25 mouse cellular contexts compared by ENCODE assay signal in the genomic region with DNA sequence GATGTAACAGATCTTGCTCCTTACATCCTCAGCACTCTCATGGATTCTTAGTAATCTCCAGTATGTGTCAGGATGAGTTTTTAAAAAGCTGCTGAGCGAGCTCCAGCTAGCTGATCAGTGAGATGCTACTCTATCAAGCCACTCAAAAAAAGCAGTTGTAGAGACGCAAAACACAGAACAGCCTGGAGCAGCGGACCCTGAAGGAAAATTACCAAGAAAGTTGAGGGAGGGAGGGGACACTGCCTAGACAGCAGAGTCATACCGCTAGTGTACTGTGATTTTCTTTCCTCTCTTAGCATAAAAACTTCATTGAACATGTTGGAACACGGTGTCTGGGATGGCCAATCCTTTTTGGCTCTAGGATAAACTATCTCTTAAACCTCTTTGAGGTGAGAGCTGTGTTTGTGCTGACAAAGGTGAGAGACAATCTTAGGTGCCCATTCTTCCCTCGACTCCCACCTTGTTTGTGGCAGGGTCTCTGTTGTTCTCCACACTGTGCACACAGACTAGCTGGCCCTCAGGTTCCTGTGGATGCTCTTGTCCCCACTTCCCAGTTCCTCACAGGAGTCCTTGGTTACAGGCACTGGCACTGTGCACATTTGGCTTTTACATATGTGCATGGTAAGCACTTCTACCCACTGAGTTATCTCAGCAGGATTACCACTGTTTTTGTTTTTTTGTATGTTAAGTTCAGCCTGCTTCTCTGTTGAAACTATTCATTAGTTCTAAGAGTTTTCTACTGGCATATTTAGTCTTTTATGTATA. TPM values are rescaled to one million over a fixed set of nuclear protein-coding genes. Genes with fewer than 3 reads are reported as not detected.
A peak's percentile ranks its signal among the peaks of the same experiment; 100 is the strongest.
DNase-seq lines count a peak whose midpoint lies in the region; ATAC-seq and TF ChIP-seq lines count a peak whose summit lies in the region.
"Had no signal": no experiment of that assay in that cellular context is flagged by ENCODE, and none has a peak within 500 bp of the region (broad histone marks: within the 10 kb centered on the region; RNA-seq: fewer than 3 reads in every experiment).

No protein-coding gene starts in this region.

- H3K36me3 ChIP-seq in spleen, adult 2 months (ENCODE audit: control insufficient read depth, insufficient read depth, low read length): no peaks in the 10 kb centered on the region
- H3K36me3 ChIP-seq in splenic B cell, adult 2 months (ENCODE audit: control insufficient read depth, insufficient read depth, low read length, poor library complexity, severe bottlenecking): no peaks in the 10 kb centered on the region
- H3K36me3 ChIP-seq in hindbrain, embryonic 11.5 days (ENCODE audit: control insufficient read depth, insufficient read depth, low read length): no peaks in the 10 kb centered on the region
- H3K36me3 ChIP-seq: embryonic facial prominence, embryonic 12.5 days; embryonic facial prominence, embryonic 15.5 days; heart, embryonic 10.5 days; heart, embryonic 13.5 days; hindbrain, embryonic 12.5 days; hindbrain, embryonic 15.5 days had no signal

- TF ChIP-seq CTCF in spleen, adult 2 months (IDR thresholded peaks at IDR 0.05; ENCODE audit: extremely low read depth, insufficient read depth, insufficient read length, insufficient replicate concordance): no peak
- no peak for TF ChIP-seq CTCF in bone marrow macrophage, adult 2 months (IDR thresholded peaks at IDR 0.05; ENCODE audit: low read depth, low read length)

- no peak overlapping the region for H3K4me3 ChIP-seq in spleen, adult 2 months (ENCODE audit: extremely low read depth, insufficient read depth, insufficient read length)
- H3K4me3 ChIP-seq in bone marrow macrophage, adult 2 months (ENCODE audit: insufficient read depth, low read length): no peak overlapping the region
- no peak overlapping the region for H3K4me3 ChIP-seq in hindbrain, embryonic 11.5 days (ENCODE audit: low read depth, low read length)
- H3K4me3 ChIP-seq: embryonic facial prominence, embryonic 12.5 days; embryonic facial prominence, embryonic 15.5 days; gastrocnemius, adult 2 months; heart, embryonic 10.5 days; heart, embryonic 13.5 days; hindbrain, embryonic 12.5 days; hindbrain, embryonic 15.5 days had no signal

- ATAC-seq in hindbrain, embryonic 11.5 days (ENCODE audit: low FRiP score): no peak
- no peak for ATAC-seq in megakaryocyte progenitor cell, adult 5-6 weeks (replicated peaks; ENCODE audit: poor library complexity)
- ATAC-seq: forebrain, embryonic 14.5 days had no signal

- H3K27ac ChIP-seq in spleen, adult 2 months (ENCODE audit: insufficient read depth, low read length): peak overlapping the region; percentile 68
- peak overlapping the region; percentile 21; the same call in 1 of the 2 replicates for H3K27ac ChIP-seq in bone marrow macrophage, adult 2 months (ENCODE audit: insufficient read depth, low read depth, low read length)
- H3K27ac ChIP-seq in hindbrain, embryonic 11.5 days (ENCODE audit: low read depth, low read length): no peak overlapping the region
- H3K27ac ChIP-seq: embryonic facial prominence, embryonic 12.5 days; embryonic facial prominence, embryonic 15.5 days; gastrocnemius, adult 2 months; heart, embryonic 10.5 days; heart, embryonic 13.5 days; hindbrain, embryonic 12.5 days; hindbrain, embryonic 15.5 days had no signal

- peak in 1 of 2 experiments; percentile 37 for DNase-seq in spleen, adult 2 months (ENCODE audit: low read depth in 1 of 2, low spot score in 2 of 2)
- DNase-seq in spleen, postnatal 14 days (ENCODE audit: low spot score in 2 of 2): no peak
- DNase-seq in B cell, adult 2 months: peak; percentile 49 to 53
- DNase-seq in splenic B cell, adult 2 months (ENCODE audit: low read depth, low spot score): peak; percentile 61
- DNase-seq in hindbrain, embryonic 11.5 days (ENCODE audit: low spot score): no peak
- DNase-seq: adrenal gland, adult 2 months; adrenal gland, postnatal 14 days; cerebellum, adult 11-12 months; cerebellum, adult 8-10 months; cerebellum, postnatal 10 days; forebrain, postnatal 0 days; gastrocnemius, adult 2 months; gastrocnemius, postnatal 14 days; heart, adult 18-20 months; heart, postnatal 14 days; heart, postnatal 4 days had no signal

- no peak for TF ChIP-seq POLR2A in spleen, adult 2 months (IDR thresholded peaks at IDR 0.05; ENCODE audit: low read depth, low read length)
- TF ChIP-seq POLR2A in bone marrow macrophage, adult 2 months (IDR thresholded peaks at IDR 0.05; ENCODE audit: borderline replicate concordance, low read depth, low read length): no peak

- no peaks in the 10 kb centered on the region for H3K9me3 ChIP-seq in hindbrain, embryonic 11.5 days (ENCODE audit: control insufficient read depth, low read length)
- H3K9me3 ChIP-seq: embryonic facial prominence, embryonic 12.5 days; embryonic facial prominence, embryonic 15.5 days; heart, embryonic 10.5 days; heart, embryonic 13.5 days; hindbrain, embryonic 12.5 days; hindbrain, embryonic 15.5 days had no signal

- H3K4me2 ChIP-seq in hindbrain, embryonic 11.5 days (replicated peaks; ENCODE audit: low read depth, low read length): no peak overlapping the region
- H3K4me2 ChIP-seq: embryonic facial prominence, embryonic 12.5 days; embryonic facial prominence, embryonic 15.5 days; heart, embryonic 13.5 days; hindbrain, embryonic 12.5 days; hindbrain, embryonic 15.5 days had no signal

- H3K4me1 ChIP-seq in spleen, adult 2 months (ENCODE audit: control insufficient read depth, insufficient read depth, insufficient read length): peaks cover 28% of the 10 kb centered on the region
- H3K4me1 ChIP-seq in bone marrow macrophage, adult 2 months (ENCODE audit: control insufficient read depth, insufficient read depth, low read length): peaks cover 37% of the 10 kb centered on the region
- H3K4me1 ChIP-seq in hindbrain, embryonic 11.5 days (replicated peaks; ENCODE audit: control insufficient read depth, insufficient read depth, low read length): no peaks in the 10 kb centered on the region
- H3K4me1 ChIP-seq: embryonic facial prominence, embryonic 12.5 days; embryonic facial prominence, embryonic 15.5 days; heart, embryonic 10.5 days; heart, embryonic 13.5 days; hindbrain, embryonic 15.5 days had no signal

- 66% methylated on average over 6 of the region's 6 CpGs for WGBS in spleen, adult 2 months
- 75% methylated on average over 6 of the region's 6 CpGs for WGBS in hindbrain, embryonic 11.5 days

- no peak overlapping the region for H3K9ac ChIP-seq in hindbrain, embryonic 11.5 days (ENCODE audit: low read depth, low read length)
- H3K9ac ChIP-seq: embryonic facial prominence, embryonic 12.5 days; embryonic facial prominence, embryonic 15.5 days; forebrain, postnatal 0 days; heart, embryonic 13.5 days; hindbrain, embryonic 12.5 days; hindbrain, embryonic 15.5 days had no signal

- no peaks in the 10 kb centered on the region for H3K27me3 ChIP-seq in spleen, adult 2 months (ENCODE audit: control insufficient read depth, insufficient read depth, low read length)
- H3K27me3 ChIP-seq in splenic B cell, adult 2 months (ENCODE audit: control insufficient read depth, insufficient read depth, low read length, poor library complexity, severe bottlenecking): no peaks in the 10 kb centered on the region
- no peaks in the 10 kb centered on the region for H3K27me3 ChIP-seq in hindbrain, embryonic 11.5 days (ENCODE audit: control insufficient read depth, insufficient read depth, low read length)
- H3K27me3 ChIP-seq: embryonic facial prominence, embryonic 12.5 days; embryonic facial prominence, embryonic 15.5 days; heart, embryonic 13.5 days; hindbrain, embryonic 12.5 days; hindbrain, embryonic 15.5 days had no signal

RNA-seq across cellular contexts. Expression of a gene that starts 10.9 kb away (rescaled TPM):
- 4.5 and 5.2 TPM in 2 replicates for polyA plus RNA-seq in spleen, adult 2 months (2012; rRNA removed)
- polyA plus RNA-seq in bone marrow macrophage, adult 2 months (2012; ENCODE audit: insufficient read depth, insufficient read length, missing spikeins): 46.2 and 50.6 TPM in 2 replicates
- 37.8 and 43.0 TPM in 2 replicates for polyA plus RNA-seq in hindbrain, embryonic 11.5 days (2014; fragmentation: Nextera tagmentation; extraction: Ambion mirVana)
- total RNA-seq in megakaryocyte progenitor cell, adult 5-6 weeks (2015): 46.8 and 47.0 TPM in 2 replicates
- total RNA-seq in megakaryocyte progenitor cell, adult 5-6 weeks (2017): 16.2 and 16.6 TPM in 2 replicates

RNA-seq across cellular contexts. Expression of a gene that starts 48.6 kb away (rescaled TPM):
- polyA plus RNA-seq in spleen, adult 2 months (2012; rRNA removed): 567 and 602 TPM in 2 replicates
- polyA plus RNA-seq in bone marrow macrophage, adult 2 months (2012; ENCODE audit: insufficient read depth, insufficient read length, missing spikeins): 6,453 and 6,469 TPM in 2 replicates
- polyA plus RNA-seq in hindbrain, embryonic 11.5 days (2014; fragmentation: Nextera tagmentation; extraction: Ambion mirVana): 379 and 387 TPM in 2 replicates
- total RNA-seq in megakaryocyte progenitor cell, adult 5-6 weeks (2015): 1,237 and 1,336 TPM in 2 replicates
- total RNA-seq in megakaryocyte progenitor cell, adult 5-6 weeks (2017): 1,026 and 1,067 TPM in 2 replicates

Comparison
In these comparisons a context has a peak if more than half of its experiments do, and no peak if none do; other contexts are left out.
1. DNase-seq: peak in B cell, adult 2 months (2 of 2) and splenic B cell, adult 2 months (single experiment); none in spleen, postnatal 14 days (0 of 2) and hindbrain, embryonic 11.5 days (single experiment).
2. RNA of a gene that starts 48.6 kb away (polyA plus RNA-seq): 6,453 to 6,469 TPM in bone marrow macrophage, adult 2 months; 567 to 602 TPM in spleen, adult 2 months and 379 to 387 TPM in hindbrain, embryonic 11.5 days; every median in the first group is over 10 times any median in the second.